Comparison of ENCODE assay signal across 8 mouse cellular contexts in the genomic region with DNA sequence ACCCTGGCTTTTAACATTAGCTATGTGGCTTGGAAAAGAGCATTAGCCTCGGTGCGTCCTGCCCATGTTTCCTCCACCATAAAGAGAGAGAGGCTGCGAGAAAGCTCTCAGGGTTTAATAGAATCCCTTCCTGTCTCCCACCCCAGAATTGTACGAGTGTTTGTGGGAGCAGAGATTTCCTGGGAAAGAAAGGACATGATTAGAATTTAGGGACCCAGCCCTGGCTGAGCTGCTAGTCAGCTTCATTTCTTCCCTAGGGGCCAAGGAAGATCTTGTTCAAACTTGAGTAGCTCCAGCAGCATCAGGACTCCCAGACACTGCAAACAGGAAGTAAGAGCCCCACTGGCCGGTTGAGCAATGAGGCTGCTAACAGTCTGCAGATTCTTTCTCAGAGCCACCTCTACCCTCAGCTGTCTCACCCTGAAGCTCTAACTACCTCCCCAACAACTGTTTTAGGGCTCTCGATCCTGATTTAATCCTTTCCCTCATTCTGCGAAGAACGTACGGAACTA. TPM values are rescaled to one million over a fixed set of nuclear protein-coding genes. Genes with fewer than 3 reads are reported as not detected.
DNase-seq lines count a peak whose midpoint lies in the region; ATAC-seq and TF ChIP-seq lines count a peak whose summit lies in the region.

No protein-coding gene starts in this region.

- TF ChIP-seq POLR2A in bone marrow macrophage, adult 2 months (IDR thresholded peaks at IDR 0.05; ENCODE audit: borderline replicate concordance, low read depth, low read length): no peak

- intact Hi-C loops in gastrocnemius, postnatal 36 days (cut with DNase I): no loop called here

- H3K9me3 ChIP-seq in kidney, postnatal 0 days (replicated peaks; ENCODE audit: low read length): no peaks in the 10 kb centered on the region
- H3K9me3 ChIP-seq in forebrain, embryonic 11.5 days (ENCODE audit: control insufficient read depth, low read length): no peaks in the 10 kb centered on the region

- no peak overlapping the region for H3K4me2 ChIP-seq in kidney, postnatal 0 days (ENCODE audit: low read length)
- H3K4me2 ChIP-seq in forebrain, embryonic 11.5 days (ENCODE audit: low read depth, low read length, severe bottlenecking): no peak overlapping the region

- TF ChIP-seq CTCF in bone marrow macrophage, adult 2 months (IDR thresholded peaks at IDR 0.05; ENCODE audit: low read depth, low read length): no peak
- no peak for TF ChIP-seq CTCF in kidney, postnatal 0 days (IDR thresholded peaks at IDR 0.05; ENCODE audit: low read depth)

- H3K9ac ChIP-seq in kidney, postnatal 0 days (ENCODE audit: low read depth, low read length): no peak overlapping the region
- no peak overlapping the region for H3K9ac ChIP-seq in forebrain, embryonic 11.5 days (ENCODE audit: low read length)

- 58% methylated on average over 9 of the region's 9 CpGs for WGBS in kidney, postnatal 0 days
- WGBS in forebrain, embryonic 11.5 days: 79% methylated on average over 9 of the region's 9 CpGs

- no peaks in the 10 kb centered on the region for H3K27me3 ChIP-seq in kidney, postnatal 0 days (ENCODE audit: insufficient read depth, low read length)
- H3K27me3 ChIP-seq in forebrain, embryonic 11.5 days (ENCODE audit: control insufficient read depth, insufficient read depth, low read length): no peaks in the 10 kb centered on the region

- peaks cover 51% of the 10 kb centered on the region for H3K4me1 ChIP-seq in bone marrow macrophage, adult 2 months (ENCODE audit: control insufficient read depth, insufficient read depth, low read length)
- H3K4me1 ChIP-seq in kidney, postnatal 0 days (replicated peaks; ENCODE audit: insufficient read depth, low read length): 0 out of 2 replicates have a peak, but pooled peaks cover 13% of the 10 kb centered on the region
- no peaks in the 10 kb centered on the region for H3K4me1 ChIP-seq in forebrain, embryonic 11.5 days (replicated peaks; ENCODE audit: control insufficient read depth, insufficient read depth, low read length)

- H3K27ac ChIP-seq in bone marrow macrophage, adult 2 months (ENCODE audit: insufficient read depth, low read depth, low read length): peak overlapping the region; percentile 81
- peak overlapping the region; percentile 70 for H3K27ac ChIP-seq in kidney, postnatal 0 days
- H3K27ac ChIP-seq in forebrain, embryonic 11.5 days (ENCODE audit: low read depth, low read length): no peak overlapping the region

- no peak; the same call in 1 of the 2 replicates for ATAC-seq in kidney, postnatal 0 days (replicated peaks; ENCODE audit: low FRiP score, low read depth)
- ATAC-seq in monocyte, adult 5-6 weeks (replicated peaks; ENCODE audit: insufficient number of reproducible peaks, low FRiP score, low TSS enrichment, poor library complexity, severe bottlenecking): peak; percentile 87
- no peak for ATAC-seq in forebrain, embryonic 11.5 days (replicated peaks; ENCODE audit: low FRiP score)

- DNase-seq in gastrocnemius, adult 18-20 months (ENCODE audit: low spot score): peak; percentile 58
- DNase-seq in gastrocnemius, postnatal 36 days: no peak
- peak; percentile 49 for DNase-seq in kidney, postnatal 0 days (ENCODE audit: low spot score)
- DNase-seq in forebrain, embryonic 11.5 days (ENCODE audit: low spot score): no peak
- no peak for DNase-seq in neural tube, embryonic 10.5 days (ENCODE audit: extremely low spot score, low spot score)
- DNase-seq in ovary, postnatal 36 days (ENCODE audit: low spot score): no peak

- no peaks in the 10 kb centered on the region for H3K36me3 ChIP-seq in kidney, postnatal 0 days (ENCODE audit: insufficient read depth, low read length)
- no peaks in the 10 kb centered on the region for H3K36me3 ChIP-seq in forebrain, embryonic 11.5 days (ENCODE audit: control insufficient read depth, insufficient read depth, low read length)

- H3K4me3 ChIP-seq in bone marrow macrophage, adult 2 months (ENCODE audit: insufficient read depth, low read length): peak overlapping the region; percentile 29
- H3K4me3 ChIP-seq in kidney, postnatal 0 days (replicated peaks; ENCODE audit: low read depth, low read length): no peak overlapping the region
- H3K4me3 ChIP-seq in forebrain, embryonic 11.5 days (ENCODE audit: low read depth, low read length): no peak overlapping the region

RNA-seq across cellular contexts. Expression of a gene that starts 9.2 kb away (rescaled TPM):
- total RNA-seq in gastrocnemius, adult 18-20 months (2021): 10 to 100 TPM; 13.6 to 29.2 TPM
- total RNA-seq in gastrocnemius, postnatal 36 days (2021): 10 to 100 TPM; 23.9 to 25.3 TPM
- polyA plus RNA-seq in bone marrow macrophage, adult 2 months (2012; ENCODE audit: insufficient read depth, insufficient read length, missing spikeins): 16.7 and 18.6 TPM in 2 replicates
- polyA plus RNA-seq in kidney, postnatal 0 days (2015; fragmentation: Nextera tagmentation; extraction: Ambion mirVana): 70.2 and 74.7 TPM in 2 replicates
- total RNA-seq in monocyte, adult 5-6 weeks (2017): 0.39 to 1.1 TPM in 2 of 3 replicates, not detected in the other
- 0.25 and 0.31 TPM in 2 replicates for polyA plus RNA-seq in forebrain, embryonic 11.5 days (2014; fragmentation: Nextera tagmentation; extraction: Ambion mirVana)

RNA-seq across cellular contexts. Expression of a gene that starts 51.7 kb away (rescaled TPM):
- total RNA-seq in gastrocnemius, adult 18-20 months (2021): 100 to 1,000 TPM; 168 to 192 TPM
- 100 to 1,000 TPM; 170 to 172 TPM for total RNA-seq in gastrocnemius, postnatal 36 days (2021)
- polyA plus RNA-seq in bone marrow macrophage, adult 2 months (2012; ENCODE audit: insufficient read depth, insufficient read length, missing spikeins): 18.2 and 24.6 TPM in 2 replicates
- 36.5 and 45.5 TPM in 2 replicates for polyA plus RNA-seq in kidney, postnatal 0 days (2015; fragmentation: Nextera tagmentation; extraction: Ambion mirVana)
- total RNA-seq in monocyte, adult 5-6 weeks (2017): 36.4 to 81.1 TPM (median 62.3 TPM) in 3 replicates
- polyA plus RNA-seq in forebrain, embryonic 11.5 days (2014; fragmentation: Nextera tagmentation; extraction: Ambion mirVana): 46.8 and 52.0 TPM in 2 replicates

Comparison
In these comparisons a context has a peak if more than half of its experiments do, and no peak if none do; other contexts are left out.
1. DNase-seq: peak in gastrocnemius, adult 18-20 months (single experiment) and kidney, postnatal 0 days (single experiment); none in gastrocnemius, postnatal 36 days (0 of 2), forebrain, embryonic 11.5 days (single experiment), neural tube, embryonic 10.5 days (single experiment) and ovary, postnatal 36 days (single experiment).